Mouse (Mus musculus): ENCODE results near the gene Gpr37l1. TPM values are rescaled to one million over a fixed set of nuclear protein-coding genes. Genes with fewer than 3 reads are reported as not detected.

Gene Gpr37l1
- polyA plus RNA-seq, 1 experiment = not detected

DNA sequence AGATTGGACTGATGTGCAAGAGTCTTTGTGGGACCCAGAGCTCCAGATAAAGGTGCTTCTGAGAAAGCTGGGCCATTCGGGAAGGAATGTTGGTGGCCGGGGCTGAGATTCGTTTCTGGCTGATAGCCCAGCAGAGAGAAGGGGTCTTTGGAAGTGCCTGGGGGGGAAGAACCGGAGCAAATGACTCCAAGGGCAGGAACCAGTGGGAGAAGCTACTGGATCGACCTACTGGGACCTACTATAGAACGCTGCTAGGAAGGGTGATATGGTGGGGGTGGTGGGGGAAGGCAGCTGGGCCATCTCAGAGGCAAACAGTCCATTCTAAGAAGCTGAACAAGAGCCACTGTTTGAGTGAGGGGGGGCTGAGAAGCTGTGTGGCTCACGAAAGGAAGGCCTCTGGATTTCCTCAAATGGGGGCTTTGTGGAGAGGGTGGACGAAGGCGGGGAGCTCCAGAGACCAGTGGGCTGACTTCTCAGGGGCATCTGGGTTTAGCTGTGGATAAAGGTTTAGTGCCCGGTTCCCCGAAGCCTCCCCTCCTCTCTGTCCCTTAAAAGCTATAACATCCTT, 7.8 kb downstream of the Gpr37l1 start:
- Histone ChIP-seq H3K4me3 (ENCODE audit: insufficient read depth, low read depth, low read length) (no peak overlapping the region), H3K27ac (ENCODE audit: insufficient read depth, low read depth, low read length) (peak overlapping the region; percentile 56), H3K4me1 (ENCODE audit: control insufficient read depth, insufficient read depth, low read length) (peaks cover 26% of the 10 kb centered on the region)
- WGBS = 55% methylated on average over 11 of the region's 11 CpGs
- TF ChIP-seq CTCF (IDR thresholded peaks at IDR 0.05; ENCODE audit: insufficient read depth, low read depth, low read length) (no peak), POLR2A (IDR thresholded peaks at IDR 0.05; ENCODE audit: insufficient read depth, low read depth, low read length) (no peak)

DNA sequence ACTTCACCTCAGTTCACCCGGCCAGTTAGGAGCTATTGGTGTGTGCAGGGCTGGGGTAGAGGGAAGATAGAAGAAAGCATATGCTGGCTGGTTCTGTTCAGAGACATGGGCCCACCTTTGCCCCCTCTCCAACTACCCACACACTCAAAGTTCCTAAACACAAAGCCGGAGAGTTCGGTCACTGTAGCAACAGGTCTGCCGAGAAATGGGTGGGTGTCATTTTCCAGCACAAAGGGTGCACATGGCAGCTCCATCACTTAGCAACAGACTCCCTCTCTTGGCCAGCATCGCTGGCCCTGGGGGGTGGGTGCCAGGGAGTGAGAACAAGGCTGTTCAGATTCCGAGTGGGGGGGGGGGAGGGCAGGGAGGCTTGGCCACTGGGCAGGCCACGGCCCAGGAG, 8.4 kb downstream of the Gpr37l1 start:
- 20% methylated on average over 7 of the region's 7 CpGs for WGBS
- Histone ChIP-seq H3K27ac (ENCODE audit: insufficient read depth, low read depth, low read length) (peak overlapping the region; percentile 20; the same call in 1 of the 2 replicates), H3K4me1 (ENCODE audit: control insufficient read depth, insufficient read depth, low read length) (peaks cover 29% of the 10 kb centered on the region), H3K4me3 (ENCODE audit: insufficient read depth, low read depth, low read length) (no peak overlapping the region)
- TF ChIP-seq CTCF (IDR thresholded peaks at IDR 0.05; ENCODE audit: insufficient read depth, low read depth, low read length) = no peak
- TF ChIP-seq POLR2A (IDR thresholded peaks at IDR 0.05; ENCODE audit: insufficient read depth, low read depth, low read length) = no peak

DNA sequence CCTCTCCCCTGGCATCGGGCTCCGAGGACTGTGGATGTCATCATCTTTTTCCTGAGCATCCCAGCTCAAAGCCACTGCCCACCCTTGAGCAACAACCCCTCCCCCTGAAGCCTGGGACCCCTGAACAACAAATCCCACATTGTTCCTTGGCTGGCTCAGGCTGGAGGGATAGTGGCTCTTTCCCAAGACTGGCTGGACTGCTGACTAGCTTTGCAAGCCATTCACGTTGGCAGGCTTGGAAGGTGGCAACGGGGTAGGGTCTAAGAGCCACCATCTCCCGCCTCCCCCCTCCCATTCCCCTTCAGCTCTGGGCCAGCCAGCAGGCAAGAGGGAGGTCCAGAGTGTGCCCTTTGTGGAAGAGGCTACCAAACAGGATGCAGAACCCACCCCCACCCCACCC, 8.8 kb downstream of the Gpr37l1 start:
- Histone ChIP-seq H3K27ac (ENCODE audit: insufficient read depth, low read depth, low read length) (peak overlapping the region; percentile 48), H3K4me3 (ENCODE audit: insufficient read depth, low read depth, low read length) (no peak overlapping the region), H3K4me1 (ENCODE audit: control insufficient read depth, insufficient read depth, low read length) (peaks cover 32% of the 10 kb centered on the region)
- TF ChIP-seq POLR2A (IDR thresholded peaks at IDR 0.05; ENCODE audit: insufficient read depth, low read depth, low read length) = no peak
- TF ChIP-seq CTCF (IDR thresholded peaks at IDR 0.05; ENCODE audit: insufficient read depth, low read depth, low read length) = no peak
- 11% methylated on average over 5 of the region's 5 CpGs for WGBS

DNA sequence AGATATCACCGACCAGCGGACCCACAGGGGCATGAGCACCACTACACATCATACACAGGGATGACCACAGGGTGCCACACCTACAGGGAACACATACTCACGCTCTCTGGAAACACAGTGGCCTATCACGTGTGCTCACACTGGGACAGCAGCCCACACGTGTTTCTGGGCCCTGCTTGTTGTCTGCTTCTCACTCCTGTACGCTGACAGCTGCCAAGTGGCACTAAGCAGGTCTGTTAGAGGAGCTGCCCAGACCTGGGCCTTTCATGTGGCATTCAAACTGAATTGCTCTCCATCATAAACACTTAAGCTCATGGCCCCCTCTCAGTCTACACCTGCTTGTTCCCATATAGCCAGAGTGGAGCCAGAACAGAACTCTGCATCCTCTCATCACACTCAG, 11.2 kb downstream of the Gpr37l1 start:
- Histone ChIP-seq H3K4me1 (ENCODE audit: control insufficient read depth, insufficient read depth, low read length) (peaks cover 40% of the 10 kb centered on the region), H3K27ac (ENCODE audit: insufficient read depth, low read depth, low read length) (no peak overlapping the region), H3K4me3 (ENCODE audit: insufficient read depth, low read depth, low read length) (no peak overlapping the region)
- 60% methylated on average over 6 of the region's 6 CpGs for WGBS
- TF ChIP-seq POLR2A (IDR thresholded peaks at IDR 0.05; ENCODE audit: insufficient read depth, low read depth, low read length) (no peak), CTCF (IDR thresholded peaks at IDR 0.05; ENCODE audit: insufficient read depth, low read depth, low read length) (no peak)

DNA sequence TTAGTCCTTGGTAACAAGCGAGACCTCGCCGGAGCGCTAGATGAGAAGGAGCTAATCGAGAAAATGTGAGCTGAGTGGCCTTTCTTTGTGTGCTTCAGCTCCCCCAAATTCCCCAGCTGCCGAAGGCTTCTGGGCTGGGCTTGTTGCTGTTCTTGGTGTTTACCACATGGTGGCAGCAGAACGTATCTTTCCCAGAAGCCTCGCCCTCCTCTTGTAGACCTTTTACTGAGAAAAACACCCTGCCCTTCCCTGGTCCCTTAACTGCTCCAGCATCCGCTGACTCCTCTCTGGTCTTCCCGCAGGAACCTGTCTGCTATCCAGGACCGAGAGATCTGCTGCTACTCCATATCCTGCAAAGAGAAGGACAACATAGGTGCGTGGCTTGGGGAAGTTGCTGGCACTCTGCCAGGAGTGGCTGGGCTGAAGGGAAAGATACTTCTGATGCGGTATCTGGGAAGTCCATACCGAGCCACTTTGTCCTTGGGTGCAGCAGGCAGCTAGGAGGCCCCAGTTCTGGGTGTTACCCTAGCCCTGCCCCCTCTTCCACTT, 13.0 kb downstream of the Gpr37l1 start:
- WGBS = 2% methylated on average over 14 of the region's 14 CpGs
- H3K4me3 ChIP-seq (ENCODE audit: insufficient read depth, low read depth, low read length) = peak overlapping the region; percentile 25; the same call in 1 of the 2 replicates
- TF ChIP-seq POLR2A (IDR thresholded peaks at IDR 0.05; ENCODE audit: insufficient read depth, low read depth, low read length) (no peak), CTCF (IDR thresholded peaks at IDR 0.05; ENCODE audit: insufficient read depth, low read depth, low read length) (peak; percentile 53; the same call in 1 of the 2 replicates)
- peaks cover 36% of the 10 kb centered on the region for H3K4me1 ChIP-seq (ENCODE audit: control insufficient read depth, insufficient read depth, low read length)
- H3K27ac ChIP-seq (ENCODE audit: insufficient read depth, low read depth, low read length) = peak overlapping the region; percentile 80

DNA sequence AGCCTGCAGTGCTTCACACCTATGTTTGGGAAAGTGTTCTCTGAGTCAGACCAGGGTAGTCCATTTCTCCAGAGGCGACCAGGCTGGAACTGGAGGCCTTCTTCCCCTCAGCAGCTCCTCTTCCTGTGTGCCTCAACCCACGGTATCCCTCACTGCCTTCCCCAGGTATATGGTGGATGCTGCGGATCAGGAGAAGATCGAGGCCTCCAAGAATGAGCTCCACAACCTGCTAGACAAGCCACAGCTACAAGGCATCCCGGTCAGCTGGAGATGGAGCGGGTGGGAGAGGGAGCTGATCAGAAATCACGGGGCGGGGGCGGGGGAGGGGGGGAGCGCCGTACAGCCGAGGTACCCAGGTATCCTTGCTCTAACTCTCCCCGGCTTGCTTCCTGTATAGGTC, 13.5 kb downstream of the Gpr37l1 start:
- no peak overlapping the region for H3K4me3 ChIP-seq (ENCODE audit: insufficient read depth, low read depth, low read length)
- TF ChIP-seq POLR2A (IDR thresholded peaks at IDR 0.05; ENCODE audit: insufficient read depth, low read depth, low read length) = no peak
- TF ChIP-seq CTCF (IDR thresholded peaks at IDR 0.05; ENCODE audit: insufficient read depth, low read depth, low read length) = no peak
- WGBS = 26% methylated on average over 13 of the region's 13 CpGs
- peak overlapping the region; percentile 57 for H3K27ac ChIP-seq (ENCODE audit: insufficient read depth, low read depth, low read length)
- peaks cover 32% of the 10 kb centered on the region for H3K4me1 ChIP-seq (ENCODE audit: control insufficient read depth, insufficient read depth, low read length)

DNA sequence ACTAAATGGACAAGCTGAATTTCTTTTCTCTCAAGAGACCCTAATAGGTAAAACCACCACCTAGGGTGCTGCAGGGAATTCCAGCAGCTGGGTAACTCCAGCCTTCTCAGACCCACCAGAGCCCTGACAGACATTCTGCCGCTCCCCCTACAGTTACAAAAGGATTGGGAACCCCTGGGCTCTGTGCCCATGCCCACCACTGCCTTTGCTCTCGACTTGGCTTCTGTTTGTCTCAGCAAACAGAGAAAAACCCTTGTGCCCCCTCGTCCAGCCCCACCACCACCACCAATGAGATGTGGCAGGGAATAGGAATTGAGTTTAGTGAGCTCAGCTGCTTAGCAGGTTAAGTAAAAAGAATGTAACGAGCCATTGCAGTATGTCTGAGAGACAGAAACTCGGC, 18.5 kb downstream of the Gpr37l1 start:
- WGBS = 27% methylated on average over 5 of the region's 5 CpGs
- TF ChIP-seq CTCF (IDR thresholded peaks at IDR 0.05; ENCODE audit: insufficient read depth, low read depth, low read length) = no peak
- TF ChIP-seq POLR2A (IDR thresholded peaks at IDR 0.05; ENCODE audit: insufficient read depth, low read depth, low read length) = no peak
- Histone ChIP-seq H3K4me3 (ENCODE audit: insufficient read depth, low read depth, low read length) (peak overlapping the region; percentile 11; the same call in 1 of the 2 replicates), H3K27ac (ENCODE audit: insufficient read depth, low read depth, low read length) (no peak overlapping the region), H3K4me1 (ENCODE audit: control insufficient read depth, insufficient read depth, low read length) (peaks cover 18% of the 10 kb centered on the region)

DNA sequence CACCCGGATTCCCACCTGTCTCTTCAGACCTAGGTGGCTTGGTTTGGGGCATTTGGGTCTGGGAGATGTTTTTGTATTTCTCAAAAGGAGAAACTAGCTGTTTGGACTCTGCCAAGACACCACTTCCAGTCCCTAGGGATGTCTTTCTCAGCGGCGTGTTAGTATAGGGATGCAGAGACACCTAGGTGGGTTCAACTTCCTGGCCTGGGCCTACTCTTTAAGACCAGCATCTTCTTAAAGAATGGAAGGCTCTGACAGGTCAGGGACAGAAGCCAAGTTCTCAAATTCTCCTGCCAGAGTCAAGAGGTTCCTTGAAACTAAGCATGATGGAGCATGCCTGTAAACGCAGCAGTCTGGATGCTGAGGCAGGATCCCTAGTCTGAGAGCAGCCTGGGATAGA, 19.0 kb downstream of the Gpr37l1 start:
- H3K27ac ChIP-seq (ENCODE audit: insufficient read depth, low read depth, low read length) = peak overlapping the region; percentile 14; the same call in 1 of the 2 replicates
- WGBS = 24% methylated on average over 4 of the region's 4 CpGs

DNA sequence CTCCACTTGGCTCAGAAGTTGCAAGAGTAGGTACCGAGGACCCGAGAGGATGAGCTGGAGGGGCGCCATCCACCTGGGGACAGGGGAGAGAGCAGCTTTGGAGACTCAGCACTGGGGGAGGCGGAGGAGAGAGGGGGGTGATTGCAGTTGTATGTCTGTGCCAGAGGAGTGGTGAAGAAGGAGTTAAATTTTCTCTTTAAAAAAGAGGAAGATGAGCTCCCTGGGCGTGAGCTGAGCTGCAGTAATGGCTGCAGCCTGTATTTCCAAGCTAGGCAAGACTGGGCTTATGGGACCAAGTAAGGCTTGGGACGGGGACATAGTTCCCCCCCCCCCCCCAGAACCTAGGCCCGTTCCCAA, 19.8 kb downstream of the Gpr37l1 start:
- Histone ChIP-seq H3K4me1 (ENCODE audit: control insufficient read depth, insufficient read depth, low read length) (peaks cover 15% of the 10 kb centered on the region), H3K4me3 (ENCODE audit: insufficient read depth, low read depth, low read length) (peak overlapping the region; percentile 91), H3K27ac (ENCODE audit: insufficient read depth, low read depth, low read length) (peak overlapping the region; percentile 92; the same call in 1 of the 2 replicates)
- TF ChIP-seq POLR2A (IDR thresholded peaks at IDR 0.05; ENCODE audit: insufficient read depth, low read depth, low read length) = no peak
- TF ChIP-seq CTCF (IDR thresholded peaks at IDR 0.05; ENCODE audit: insufficient read depth, low read depth, low read length) = no peak
- 3% methylated on average over 7 of the region's 7 CpGs for WGBS

More for the DNA sequence above, 19.0 kb downstream of the Gpr37l1 start:
- TF ChIP-seq CTCF (IDR thresholded peaks at IDR 0.05; ENCODE audit: insufficient read depth, low read depth, low read length) (no peak), POLR2A (IDR thresholded peaks at IDR 0.05; ENCODE audit: insufficient read depth, low read depth, low read length) (no peak)
- Histone ChIP-seq H3K4me1 (ENCODE audit: control insufficient read depth, insufficient read depth, low read length) (peaks cover 15% of the 10 kb centered on the region), H3K4me3 (ENCODE audit: insufficient read depth, low read depth, low read length) (peak overlapping the region; percentile 91)
